Mouse (Mus musculus): ENCODE data around the gene Spcs2.

DNA sequence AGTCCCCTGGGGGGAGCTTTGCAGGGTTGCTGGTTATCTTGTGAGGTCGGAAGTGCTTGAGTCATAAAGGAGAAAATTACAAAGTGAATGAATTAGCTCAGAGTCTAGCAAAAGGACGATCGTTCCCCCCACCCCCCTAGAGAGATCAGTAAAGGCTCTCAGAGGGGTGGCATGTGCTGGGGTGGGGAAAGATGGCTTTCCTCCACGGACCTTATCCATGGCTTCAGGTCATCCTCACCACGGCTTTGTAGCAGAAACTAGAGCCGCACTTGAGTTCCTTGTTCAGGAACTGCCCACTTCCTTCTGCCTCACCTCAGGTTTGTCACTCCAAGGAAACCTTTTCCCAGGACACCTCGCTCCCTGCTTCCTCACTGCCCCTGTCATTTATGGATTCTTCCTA lies at the start of gene Spcs2:
- TF ChIP-seq CTCF (IDR thresholded peaks at IDR 0.05; ENCODE audit: borderline replicate concordance, control insufficient read depth, extremely low read depth, insufficient read depth, low read length, poor library complexity) (no peak), POLR2A (IDR thresholded peaks at IDR 0.05; ENCODE audit: control insufficient read depth, extremely low read depth, insufficient read depth, low read length, poor library complexity) (no peak)
